Mouse (Mus musculus): ENCODE data around the gene Plk1. TPM values are rescaled to one million over a fixed set of nuclear protein-coding genes. Genes with fewer than 3 reads are reported as not detected.
A peak's percentile ranks its signal among the peaks of the same experiment; 100 is the strongest.

Gene Plk1
- total and polyA plus RNA-seq, 3 experiments, result 0.50 to 0.68 (median 0.59) TPM

DNA sequence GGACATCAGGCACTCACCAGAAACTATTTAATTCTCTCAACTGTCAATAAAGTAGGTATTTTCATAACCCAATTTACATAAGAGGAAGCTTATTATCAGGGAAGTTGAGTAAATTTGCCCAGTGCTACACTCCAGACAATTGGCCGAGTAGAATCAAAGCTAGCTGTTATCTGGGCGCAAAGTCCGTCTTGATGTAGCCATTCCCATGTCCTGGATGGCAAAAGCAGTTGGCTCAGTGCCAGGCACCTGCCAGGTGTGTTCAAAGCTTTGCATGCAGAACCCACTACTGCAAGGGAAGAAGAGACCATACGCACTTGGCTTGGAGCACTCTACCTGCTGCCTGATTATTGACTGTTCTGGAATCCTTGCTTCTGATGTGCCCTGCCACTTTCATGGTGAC is 6.8 kb upstream of the Plk1 start:
- Histone ChIP-seq H3K4me3 (no peak overlapping the region), H3K4me1 (ENCODE audit: control insufficient read depth, insufficient read depth, low read length) (no peaks in the 10 kb centered on the region), H3K27me3 (ENCODE audit: control insufficient read depth, insufficient read depth, low read length) (no peaks in the 10 kb centered on the region), H3K9ac (ENCODE audit: low read depth, low read length) (no peak overlapping the region), H3K27ac (no peak overlapping the region), H3K36me3 (ENCODE audit: control insufficient read depth, insufficient read depth, low read length) (no peaks in the 10 kb centered on the region), H3K79me2 (replicated peaks; ENCODE audit: control insufficient read depth, insufficient read depth, low read length) (no peaks in the 10 kb centered on the region)
- intact Hi-C loops (cut with DNase I), result no loop called here
- DNase-seq, result no peak
- TF ChIP-seq EP300 (IDR thresholded peaks at IDR 0.05; ENCODE audit: insufficient read depth, low read depth, low read length), result no peak
- TF ChIP-seq CTCF (IDR thresholded peaks at IDR 0.05), result no peak
- no peak for TF ChIP-seq POLR2A (IDR thresholded peaks at IDR 0.05; ENCODE audit: insufficient read depth, low read depth, low read length)
- 78% methylated on average over 4 of the region's 4 CpGs for WGBS

DNA sequence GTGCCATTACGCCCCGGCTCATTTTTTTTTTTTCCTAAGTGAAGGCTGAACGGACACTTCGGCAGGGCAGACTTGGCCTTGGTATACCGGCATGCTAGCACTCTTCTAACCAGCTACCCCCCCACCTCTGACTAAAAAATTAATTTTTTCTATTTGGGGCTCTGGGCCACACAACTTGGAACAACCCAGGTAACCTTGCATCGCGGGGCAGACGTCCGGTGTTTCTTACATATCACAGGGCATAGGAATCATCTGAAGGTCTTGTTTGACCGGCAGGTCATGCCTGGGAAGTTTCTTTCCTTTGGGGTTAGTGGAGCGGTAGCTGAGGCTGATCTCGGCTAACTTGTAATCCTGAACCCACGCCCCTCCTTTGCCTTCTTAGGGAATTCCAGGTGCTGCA is 751 bp upstream of the Plk1 start:
- WGBS, result 7% methylated on average over 13 of the region's 13 CpGs
- Histone ChIP-seq H3K27ac (no peak overlapping the region; the same call in 1 of the 2 replicates), H3K79me2 (replicated peaks; ENCODE audit: control insufficient read depth, insufficient read depth, low read length) (no peaks in the 10 kb centered on the region), H3K36me3 (ENCODE audit: control insufficient read depth, insufficient read depth, low read length) (no peaks in the 10 kb centered on the region), H3K4me3 (peak overlapping the region; percentile 64), H3K27me3 (ENCODE audit: control insufficient read depth, insufficient read depth, low read length) (no peaks in the 10 kb centered on the region), H3K9ac (ENCODE audit: low read depth, low read length) (peak overlapping the region; percentile 47), H3K4me1 (ENCODE audit: control insufficient read depth, insufficient read depth, low read length) (no peaks in the 10 kb centered on the region)
- no peak for DNase-seq
- intact Hi-C loops (cut with DNase I), result loop anchor here (2.0 kb wide), 1 partner anchor 24 kb away; no protein-coding TSS in a partner anchor
- TF ChIP-seq POLR2A (IDR thresholded peaks at IDR 0.05; ENCODE audit: insufficient read depth, low read depth, low read length) (no peak), EP300 (IDR thresholded peaks at IDR 0.05; ENCODE audit: insufficient read depth, low read depth, low read length) (no peak), CTCF (IDR thresholded peaks at IDR 0.05) (no peak)

DNA sequence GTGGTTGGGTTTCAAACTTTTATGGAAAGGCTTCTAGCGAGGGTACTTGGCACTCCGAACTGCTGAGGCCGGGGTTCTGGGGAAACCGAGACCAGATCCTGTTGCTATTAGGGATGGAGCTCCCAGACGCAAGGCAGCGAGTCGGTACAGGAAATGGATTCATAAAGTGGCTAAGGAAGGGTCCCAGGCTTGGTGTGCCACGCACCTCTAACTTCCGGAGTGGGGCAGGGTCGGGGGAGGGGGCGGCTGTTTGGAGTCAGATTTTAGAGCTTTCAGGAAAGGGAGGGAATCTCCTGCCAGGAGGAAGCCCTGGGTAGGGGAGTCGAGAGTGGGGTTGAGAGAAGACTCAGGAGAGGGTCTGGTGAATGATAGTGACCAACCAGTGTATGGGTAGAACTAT is 798 bp downstream of the Plk1 start:
- no peaks in the 10 kb centered on the region for H3K36me3 ChIP-seq (ENCODE audit: control insufficient read depth, insufficient read depth, low read length)
- no peaks in the 10 kb centered on the region for H3K4me1 ChIP-seq (ENCODE audit: control insufficient read depth, insufficient read depth, low read length)
- H3K27me3 ChIP-seq (ENCODE audit: control insufficient read depth, insufficient read depth, low read length), result no peaks in the 10 kb centered on the region
- H3K9ac ChIP-seq (ENCODE audit: low read depth, low read length), result no peak overlapping the region
- DNase-seq, result no peak
- no peak for TF ChIP-seq CTCF (IDR thresholded peaks at IDR 0.05)
- no peak for TF ChIP-seq EP300 (IDR thresholded peaks at IDR 0.05; ENCODE audit: insufficient read depth, low read depth, low read length)
- TF ChIP-seq POLR2A (IDR thresholded peaks at IDR 0.05; ENCODE audit: insufficient read depth, low read depth, low read length), result no peak
- 2% methylated on average over 12 of the region's 12 CpGs for WGBS
- no peaks in the 10 kb centered on the region for H3K79me2 ChIP-seq (replicated peaks; ENCODE audit: control insufficient read depth, insufficient read depth, low read length)
- intact Hi-C loops (cut with DNase I), result no loop called here
- H3K27ac ChIP-seq, result no peak overlapping the region
- H3K4me3 ChIP-seq, result peak overlapping the region; percentile 64; the same call in 1 of the 2 replicates

DNA sequence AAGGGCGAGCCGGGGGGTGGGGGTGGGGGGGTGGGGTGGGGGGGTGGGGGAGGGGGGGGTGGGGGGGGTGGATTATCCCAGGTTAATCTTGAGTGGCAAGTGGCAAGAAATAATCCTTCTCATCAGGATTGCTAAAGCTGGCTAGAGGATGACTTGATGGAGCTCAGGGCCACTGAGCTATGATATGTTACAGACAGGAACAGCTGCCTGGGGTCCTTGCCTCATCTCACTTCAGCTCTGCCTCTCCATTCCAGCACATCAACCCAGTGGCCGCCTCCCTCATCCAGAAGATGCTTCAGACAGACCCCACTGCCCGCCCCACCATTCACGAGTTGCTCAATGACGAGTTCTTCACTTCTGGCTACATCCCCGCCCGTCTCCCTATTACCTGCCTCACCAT is 4.5 kb downstream of the Plk1 start:
- 98% methylated on average over 8 of the region's 8 CpGs for WGBS
- no peak overlapping the region for H3K4me3 ChIP-seq
- no peak overlapping the region for H3K27ac ChIP-seq
- no peak for TF ChIP-seq POLR2A (IDR thresholded peaks at IDR 0.05; ENCODE audit: insufficient read depth, low read depth, low read length)
- TF ChIP-seq EP300 (IDR thresholded peaks at IDR 0.05; ENCODE audit: insufficient read depth, low read depth, low read length), result no peak
- no peaks in the 10 kb centered on the region for H3K36me3 ChIP-seq (ENCODE audit: control insufficient read depth, insufficient read depth, low read length)
- H3K9ac ChIP-seq (ENCODE audit: low read depth, low read length), result no peak overlapping the region
- DNase-seq, result no peak
- H3K27me3 ChIP-seq (ENCODE audit: control insufficient read depth, insufficient read depth, low read length), result no peaks in the 10 kb centered on the region
- H3K4me1 ChIP-seq (ENCODE audit: control insufficient read depth, insufficient read depth, low read length), result no peaks in the 10 kb centered on the region
- H3K79me2 ChIP-seq (replicated peaks; ENCODE audit: control insufficient read depth, insufficient read depth, low read length), result no peaks in the 10 kb centered on the region
- intact Hi-C loops (cut with DNase I), result no loop called here

DNA sequence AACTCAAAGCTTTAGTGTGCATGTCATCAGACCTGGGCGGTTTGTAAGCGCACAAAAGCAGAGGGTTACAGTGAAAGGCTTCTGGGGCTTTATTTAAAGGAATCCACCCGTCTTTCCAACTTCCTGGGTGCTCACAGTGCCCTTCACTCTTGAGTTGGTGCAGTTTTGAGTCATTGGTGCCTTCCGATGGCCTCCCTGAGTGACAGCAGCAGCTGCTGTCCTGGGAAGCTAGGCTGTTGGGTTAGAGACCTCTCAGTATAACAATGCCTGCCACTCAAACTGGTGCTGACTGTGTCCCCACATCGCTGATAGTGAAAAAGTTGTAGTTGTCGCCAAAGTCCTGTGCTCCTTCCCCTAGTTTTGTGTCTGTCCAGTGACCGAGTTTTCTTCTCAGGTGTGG is 8.0 kb downstream of the Plk1 start:
- H3K27ac ChIP-seq, result no peak overlapping the region
- intact Hi-C loops (cut with DNase I), result no loop called here
- no peaks in the 10 kb centered on the region for H3K4me1 ChIP-seq (ENCODE audit: control insufficient read depth, insufficient read depth, low read length)
- no peaks in the 10 kb centered on the region for H3K79me2 ChIP-seq (replicated peaks; ENCODE audit: control insufficient read depth, insufficient read depth, low read length)
- H3K27me3 ChIP-seq (ENCODE audit: control insufficient read depth, insufficient read depth, low read length), result no peaks in the 10 kb centered on the region
- no peaks in the 10 kb centered on the region for H3K36me3 ChIP-seq (ENCODE audit: control insufficient read depth, insufficient read depth, low read length)
- no peak overlapping the region for H3K4me3 ChIP-seq
- no peak overlapping the region for H3K9ac ChIP-seq (ENCODE audit: low read depth, low read length)
- 92% methylated on average over 7 of the region's 7 CpGs for WGBS
- no peak for DNase-seq
- TF ChIP-seq CTCF (IDR thresholded peaks at IDR 0.05) (no peak), EP300 (IDR thresholded peaks at IDR 0.05; ENCODE audit: insufficient read depth, low read depth, low read length) (no peak), POLR2A (IDR thresholded peaks at IDR 0.05; ENCODE audit: insufficient read depth, low read depth, low read length) (no peak)

DNA sequence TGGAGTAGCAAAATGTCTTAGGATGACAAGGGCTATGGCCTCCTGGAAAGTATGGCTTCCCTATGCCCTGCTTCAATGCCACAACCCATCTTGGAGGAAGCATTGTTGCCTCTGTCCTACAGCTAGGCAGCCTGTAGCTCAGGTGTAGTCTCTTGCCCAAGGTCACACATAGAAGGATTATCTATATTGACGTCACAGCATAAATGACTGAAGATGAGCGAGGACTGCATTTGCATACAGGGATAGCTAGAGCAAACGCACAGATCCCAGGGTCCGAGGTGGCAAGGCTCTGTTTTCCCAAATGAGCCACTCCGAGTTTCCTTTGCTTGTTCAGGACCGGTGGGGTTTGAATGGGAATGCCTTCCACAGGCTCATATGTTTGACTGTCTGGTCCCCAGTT is 11.5 kb downstream of the Plk1 start:
- H3K9ac ChIP-seq (ENCODE audit: low read depth, low read length), result no peak overlapping the region
- no peaks in the 10 kb centered on the region for H3K4me1 ChIP-seq (ENCODE audit: control insufficient read depth, insufficient read depth, low read length)
- H3K79me2 ChIP-seq (replicated peaks; ENCODE audit: control insufficient read depth, insufficient read depth, low read length), result no peaks in the 10 kb centered on the region
- intact Hi-C loops (cut with DNase I), result no loop called here
- no peak overlapping the region for H3K4me3 ChIP-seq
- H3K27me3 ChIP-seq (ENCODE audit: control insufficient read depth, insufficient read depth, low read length), result no peaks in the 10 kb centered on the region
- no peak for DNase-seq
- WGBS, result 88% methylated on average over 6 of the region's 6 CpGs
- no peak overlapping the region for H3K27ac ChIP-seq
- no peaks in the 10 kb centered on the region for H3K36me3 ChIP-seq (ENCODE audit: control insufficient read depth, insufficient read depth, low read length)
- TF ChIP-seq CTCF (IDR thresholded peaks at IDR 0.05) (no peak), POLR2A (IDR thresholded peaks at IDR 0.05; ENCODE audit: insufficient read depth, low read depth, low read length) (no peak), EP300 (IDR thresholded peaks at IDR 0.05; ENCODE audit: insufficient read depth, low read depth, low read length) (no peak)

All from heart, adult 2 months (tissue).